Mouse (Mus musculus): Measurements from ENCODE around the gene Rps6ka2. TPM values are rescaled to one million over a fixed set of nuclear protein-coding genes. Genes with fewer than 3 reads are reported as not detected.

The Rps6ka2 gene
- polyA plus RNA-seq, 1 experiment from 2014 or later, result 6.7 TPM

GRCm38 (mm10) chr17:7232400-7232799, 62.5 kb downstream of the Rps6ka2 start:
- Histone ChIP-seq H3K4me2 (no peak overlapping the region), H3K9ac (no peak overlapping the region), H3K4me1 (peaks cover 5% of the 10 kb centered on the region), H3K36me3 (peaks cover 8% of the 10 kb centered on the region; the same call in 1 of the 2 replicates), H3K9me3 (no peaks in the 10 kb centered on the region), H3K4me3 (no peak overlapping the region), H3K27ac (no peak overlapping the region), H3K27me3 (no peaks in the 10 kb centered on the region)
- no peak for ATAC-seq (ENCODE audit: insufficient number of reproducible peaks, low FRiP score, low TSS enrichment, low read depth)
- 53% methylated on average over 7 of the region's 7 CpGs for WGBS

GRCm38 (mm10) chr17:7233197-7233596, 63.3 kb downstream of the Rps6ka2 start:
- no peak for ATAC-seq (ENCODE audit: insufficient number of reproducible peaks, low FRiP score, low TSS enrichment, low read depth)
- Histone ChIP-seq H3K9ac (no peak overlapping the region), H3K4me2 (no peak overlapping the region), H3K9me3 (no peaks in the 10 kb centered on the region), H3K4me3 (no peak overlapping the region), H3K27me3 (no peaks in the 10 kb centered on the region), H3K27ac (no peak overlapping the region), H3K36me3 (peaks cover 8% of the 10 kb centered on the region; the same call in 1 of the 2 replicates), H3K4me1 (0 out of 2 replicates have a peak, but pooled peaks cover 2% of the 10 kb centered on the region)

GRCm38 (mm10) chr17:7237706-7238105, 67.8 kb downstream of the Rps6ka2 start:
- WGBS, result 96% methylated on average over 9 of the region's 9 CpGs

GRCm38 (mm10) chr17:7238766-7239165, 68.9 kb downstream of the Rps6ka2 start:
- ATAC-seq (ENCODE audit: insufficient number of reproducible peaks, low FRiP score, low TSS enrichment, low read depth), result no peak
- H3K9ac ChIP-seq, result no peak overlapping the region

More at GRCm38 (mm10) chr17:7237706-7238105, 67.8 kb downstream of the Rps6ka2 start:
- Histone ChIP-seq H3K9ac (no peak overlapping the region), H3K9me3 (no peaks in the 10 kb centered on the region), H3K36me3 (peaks cover 8% of the 10 kb centered on the region; the same call in 1 of the 2 replicates), H3K4me3 (no peak overlapping the region), H3K27ac (no peak overlapping the region), H3K4me2 (no peak overlapping the region), H3K4me1 (no peaks in the 10 kb centered on the region), H3K27me3 (no peaks in the 10 kb centered on the region)
- ATAC-seq (ENCODE audit: insufficient number of reproducible peaks, low FRiP score, low TSS enrichment, low read depth), result no peak

GRCm38 (mm10) chr17:7240526-7240925, 70.6 kb downstream of the Rps6ka2 start:
- WGBS, result 80% methylated on average over 4 of the region's 4 CpGs

More at GRCm38 (mm10) chr17:7238766-7239165, 68.9 kb downstream of the Rps6ka2 start:
- Histone ChIP-seq H3K36me3 (peaks cover 8% of the 10 kb centered on the region; the same call in 1 of the 2 replicates), H3K4me1 (no peaks in the 10 kb centered on the region), H3K27me3 (no peaks in the 10 kb centered on the region), H3K27ac (no peak overlapping the region), H3K4me2 (no peak overlapping the region), H3K4me3 (no peak overlapping the region), H3K9me3 (no peaks in the 10 kb centered on the region)
- WGBS, result 78% methylated on average over 4 of the region's 4 CpGs

GRCm38 (mm10) chr17:7245078-7245477, 75.2 kb downstream of the Rps6ka2 start:
- 81% methylated on average over 6 of the region's 6 CpGs for WGBS
- Histone ChIP-seq H3K27ac (no peak overlapping the region), H3K4me3 (no peak overlapping the region), H3K9ac (no peak overlapping the region), H3K4me2 (no peak overlapping the region), H3K9me3 (no peaks in the 10 kb centered on the region), H3K36me3 (no peaks in the 10 kb centered on the region), H3K4me1 (no peaks in the 10 kb centered on the region), H3K27me3 (no peaks in the 10 kb centered on the region)
- no peak for ATAC-seq (ENCODE audit: insufficient number of reproducible peaks, low FRiP score, low TSS enrichment, low read depth)

More at GRCm38 (mm10) chr17:7240526-7240925, 70.6 kb downstream of the Rps6ka2 start:
- Histone ChIP-seq H3K4me1 (no peaks in the 10 kb centered on the region), H3K4me2 (no peak overlapping the region), H3K4me3 (no peak overlapping the region), H3K27ac (no peak overlapping the region), H3K9me3 (no peaks in the 10 kb centered on the region), H3K36me3 (peaks cover 8% of the 10 kb centered on the region; the same call in 1 of the 2 replicates), H3K9ac (no peak overlapping the region), H3K27me3 (no peaks in the 10 kb centered on the region)
- no peak for ATAC-seq (ENCODE audit: insufficient number of reproducible peaks, low FRiP score, low TSS enrichment, low read depth)

GRCm38 (mm10) chr17:7246893-7247556, 77.1 kb downstream of the Rps6ka2 start:
- Histone ChIP-seq H3K4me2 (no peak overlapping the region), H3K4me3 (no peak overlapping the region), H3K9ac (no peak overlapping the region), H3K27ac (no peak overlapping the region), H3K36me3 (no peaks in the 10 kb centered on the region), H3K27me3 (no peaks in the 10 kb centered on the region), H3K9me3 (no peaks in the 10 kb centered on the region), H3K4me1 (no peaks in the 10 kb centered on the region)
- WGBS, result 79% methylated on average over 6 of the region's 6 CpGs
- no peak for ATAC-seq (ENCODE audit: insufficient number of reproducible peaks, low FRiP score, low TSS enrichment, low read depth)

- Histone ChIP-seq H3K9me3 (no peaks in the 10 kb centered on the region), H3K27ac (no peak overlapping the region), H3K36me3 (no peaks in the 10 kb centered on the region), H3K27me3 (no peaks in the 10 kb centered on the region), H3K9ac (no peak overlapping the region), H3K4me2 (no peak overlapping the region), H3K4me1 (no peaks in the 10 kb centered on the region), H3K4me3 (no peak overlapping the region)
- 69% methylated on average over 4 of the region's 4 CpGs for WGBS
- no peak for ATAC-seq (ENCODE audit: insufficient number of reproducible peaks, low FRiP score, low TSS enrichment, low read depth)
Observed at GRCm38 (mm10) chr17:7250373-7250772, 80.5 kb downstream of the Rps6ka2 start.

GRCm38 (mm10) chr17:7257208-7257607, 87.3 kb downstream of the Rps6ka2 start:
- ATAC-seq (ENCODE audit: insufficient number of reproducible peaks, low FRiP score, low TSS enrichment, low read depth), result no peak
- no peak overlapping the region for H3K4me2 ChIP-seq
- 71% methylated on average over 1 of the region's 1 CpGs for WGBS
- no peak overlapping the region for H3K27ac ChIP-seq
- no peak overlapping the region for H3K4me3 ChIP-seq
- H3K36me3 ChIP-seq, result no peaks in the 10 kb centered on the region
- no peak overlapping the region for H3K9ac ChIP-seq
- no peaks in the 10 kb centered on the region for H3K27me3 ChIP-seq
- no peaks in the 10 kb centered on the region for H3K9me3 ChIP-seq
- H3K4me1 ChIP-seq, result peaks cover 4% of the 10 kb centered on the region; the same call in 1 of the 2 replicates

- Histone ChIP-seq H3K9ac (no peak overlapping the region), H3K27me3 (no peaks in the 10 kb centered on the region), H3K4me3 (no peak overlapping the region), H3K4me1 (peaks cover 4% of the 10 kb centered on the region; the same call in 1 of the 2 replicates), H3K4me2 (no peak overlapping the region), H3K9me3 (no peaks in the 10 kb centered on the region), H3K27ac (no peak overlapping the region), H3K36me3 (no peaks in the 10 kb centered on the region)
- WGBS, result 71% methylated on average over 15 of the region's 15 CpGs
- ATAC-seq (ENCODE audit: insufficient number of reproducible peaks, low FRiP score, low TSS enrichment, low read depth), result no peak
Observed at GRCm38 (mm10) chr17:7258748-7259359, 88.9 kb downstream of the Rps6ka2 start.

GRCm38 (mm10) chr17:7260360-7260759, 90.4 kb downstream of the Rps6ka2 start:
- no peak for ATAC-seq (ENCODE audit: insufficient number of reproducible peaks, low FRiP score, low TSS enrichment, low read depth)
- no peak overlapping the region for H3K4me3 ChIP-seq
- no peak overlapping the region for H3K27ac ChIP-seq
- 31% methylated on average over 10 of the region's 10 CpGs for WGBS
- no peaks in the 10 kb centered on the region for H3K36me3 ChIP-seq
- H3K9me3 ChIP-seq, result no peaks in the 10 kb centered on the region
- peaks cover 5% of the 10 kb centered on the region for H3K4me1 ChIP-seq
- H3K27me3 ChIP-seq, result no peaks in the 10 kb centered on the region
- no peak overlapping the region for H3K4me2 ChIP-seq
- no peak overlapping the region for H3K9ac ChIP-seq

GRCm38 (mm10) chr17:7262056-7262455, 92.1 kb downstream of the Rps6ka2 start:
- no peak overlapping the region for H3K9ac ChIP-seq
- H3K4me1 ChIP-seq, result peaks cover 15% of the 10 kb centered on the region
- H3K36me3 ChIP-seq, result no peaks in the 10 kb centered on the region
- H3K27ac ChIP-seq, result no peak overlapping the region
- WGBS, result 23% methylated on average over 10 of the region's 10 CpGs
- H3K9me3 ChIP-seq, result no peaks in the 10 kb centered on the region
- H3K27me3 ChIP-seq, result no peaks in the 10 kb centered on the region
- H3K4me3 ChIP-seq, result no peak overlapping the region
- H3K4me2 ChIP-seq, result no peak overlapping the region
- no peak for ATAC-seq (ENCODE audit: insufficient number of reproducible peaks, low FRiP score, low TSS enrichment, low read depth)

Data from limb, embryonic 15.5 days (tissue).